Mouse (Mus musculus) thymus, postnatal 14 days (tissue): ENCODE results near the gene Gm28038.
A peak's percentile ranks its signal among the peaks of the same experiment; 100 is the strongest.

Source experiments
- DNase-seq: peaks from one replicate; pipeline ENCODE4 v3.0.0; 2021

The Gm28038 gene

DNA sequence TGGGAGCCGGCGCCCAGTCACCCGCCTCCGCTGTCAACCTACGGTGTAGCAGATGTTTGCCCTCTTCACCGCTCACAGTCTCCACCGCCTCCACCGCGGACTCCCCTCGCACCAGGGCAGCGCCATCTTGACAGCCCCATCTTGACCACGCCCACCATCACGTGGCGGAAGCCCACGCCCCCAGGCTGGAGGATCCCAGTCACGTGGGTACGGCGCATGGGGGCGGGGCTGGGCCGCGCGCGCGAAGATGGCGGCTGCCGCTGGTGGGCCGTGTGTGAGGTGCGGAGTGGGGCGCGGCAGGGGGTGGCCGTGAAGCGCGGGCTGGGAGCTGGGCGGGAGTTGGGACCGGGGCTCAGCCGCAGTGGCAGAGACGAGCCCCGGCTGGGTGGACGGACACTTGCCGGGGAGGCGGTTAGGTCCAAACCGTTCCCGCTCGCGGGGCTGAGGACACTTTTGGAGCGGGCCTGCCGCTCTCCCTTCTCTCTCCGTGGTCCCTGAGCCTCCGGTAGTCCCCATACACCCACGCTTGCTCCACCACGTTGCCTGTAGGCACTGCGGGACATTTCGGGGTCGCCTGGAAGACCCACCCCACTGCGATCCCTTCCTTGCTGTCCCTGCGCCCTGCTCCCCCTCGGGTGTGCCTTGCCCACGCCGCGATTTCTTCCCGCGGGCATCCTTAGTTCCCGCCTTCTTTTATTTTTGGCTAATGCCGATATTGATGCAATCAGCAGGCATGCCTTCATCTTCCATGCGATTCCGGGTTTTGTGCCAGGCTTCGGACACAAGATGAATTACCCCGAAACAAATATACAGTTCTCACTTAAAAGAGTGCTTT lies 5.6 kb downstream of the Gm28038 start, which contains the start of the genes Dolk and Nup188:
Dolk (minus strand) TSS at position 143 of the 835 bp plus-strand sequence.
Nup188 (plus strand) TSS at position 206 of the 835 bp plus-strand sequence.
- DNase-seq = peak; percentile 99

GRCm38 (mm10) chr2:30287027-30287373 lies 6.2 kb downstream of the Gm28038 start:
- DNase-seq = peak; percentile 38

DNA sequence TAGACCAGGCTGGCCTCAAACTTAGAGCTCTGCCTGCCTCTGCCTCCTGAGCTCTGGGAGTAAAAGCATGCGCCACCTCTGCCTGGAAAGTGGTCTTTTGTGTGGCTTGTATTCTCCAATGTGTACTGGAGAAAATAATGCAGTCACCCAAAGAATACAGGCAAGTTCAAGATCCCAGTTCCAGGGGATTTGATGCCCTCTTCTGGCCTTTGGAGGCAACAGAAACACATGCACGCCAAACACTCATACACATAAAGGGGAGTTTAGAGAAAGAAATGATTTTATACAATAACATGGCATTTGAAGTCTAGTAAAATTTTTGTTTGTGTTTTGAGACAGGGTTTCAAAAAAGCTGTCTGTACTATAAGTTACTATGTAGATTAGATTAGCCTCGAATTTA lies 18.7 kb downstream of the Gm28038 start:
- no peak for DNase-seq

GRCm38 (mm10) chr2:30299966-30300365 lies 19.1 kb downstream of the Gm28038 start:
- DNase-seq = no peak

- DNase-seq = no peak
Measured at GRCm38 (mm10) chr2:30306087-30306486, 25.2 kb downstream of the Gm28038 start.

GRCm38 (mm10) chr2:30309351-30309750 lies 28.5 kb downstream of the Gm28038 start:
- no peak for DNase-seq

DNA sequence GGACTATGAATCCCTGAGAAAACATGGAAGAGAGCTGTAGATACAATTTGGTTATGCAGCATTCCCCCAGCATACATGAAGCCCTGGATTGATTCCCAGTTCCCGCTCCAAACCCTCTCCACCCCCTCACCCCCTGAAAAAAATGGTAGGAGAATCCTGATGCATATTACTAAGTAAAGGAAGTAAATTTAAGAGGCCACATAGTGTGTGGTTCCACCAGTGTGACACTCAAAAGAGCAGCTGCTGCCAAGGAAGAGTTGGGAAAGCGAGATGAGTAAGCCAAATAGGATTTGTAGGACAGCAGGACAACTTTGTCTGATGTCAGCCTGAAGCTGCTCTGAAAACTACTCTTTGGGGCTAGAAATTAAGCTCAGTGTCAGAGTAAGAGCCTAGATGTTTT lies 30.6 kb downstream of the Gm28038 start:
- DNase-seq = no peak

DNA sequence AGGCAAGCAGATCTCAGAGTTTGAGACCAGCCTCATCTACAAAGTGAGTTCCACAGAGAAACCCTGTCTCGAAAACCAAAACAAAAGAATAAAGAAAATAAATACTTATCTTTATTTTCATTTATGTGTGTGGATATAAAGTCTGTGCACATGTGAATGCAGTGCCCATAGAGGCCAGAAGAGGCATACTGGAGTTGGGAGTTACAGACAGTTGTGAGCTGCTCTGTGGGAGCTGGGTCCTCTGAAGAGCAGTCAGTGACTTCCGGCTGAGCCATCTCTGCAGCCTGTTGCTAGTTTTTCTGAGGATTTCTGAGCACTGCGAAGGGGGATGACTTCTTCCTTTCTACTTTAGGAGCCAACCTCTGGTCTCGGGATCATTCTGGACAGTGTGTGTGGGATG lies 35.3 kb downstream of the Gm28038 start:
- DNase-seq = no peak

GRCm38 (mm10) chr2:30316955-30317354 lies 36.1 kb downstream of the Gm28038 start:
- DNase-seq = no peak

- DNase-seq = no peak
Measured at GRCm38 (mm10) chr2:30319260-30319659, 38.4 kb downstream of the Gm28038 start.

DNA sequence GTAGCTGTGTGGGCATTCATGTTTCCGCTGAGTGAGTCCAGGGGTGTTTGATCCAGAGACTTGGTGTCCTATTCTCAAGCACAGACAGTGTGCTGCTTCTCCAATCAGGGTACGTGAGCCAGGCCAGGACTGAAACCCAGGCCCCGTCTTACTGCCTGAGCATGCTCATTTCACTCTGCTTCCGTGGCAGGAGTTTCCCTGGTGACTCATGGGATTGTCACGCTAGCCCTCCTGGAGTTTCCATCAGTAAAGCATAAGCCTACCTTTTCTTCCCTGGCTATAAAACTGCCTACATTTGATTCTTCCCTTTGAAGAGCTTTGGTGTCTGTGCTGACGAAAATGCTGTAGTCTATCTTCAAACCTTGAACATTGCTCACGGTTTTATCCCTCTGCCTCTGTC lies 42.3 kb downstream of the Gm28038 start:
- no peak for DNase-seq

- no peak for DNase-seq
Measured at GRCm38 (mm10) chr2:30325296-30325695, 44.5 kb downstream of the Gm28038 start.

GRCm38 (mm10) chr2:30327276-30327675 lies 46.4 kb downstream of the Gm28038 start:
- DNase-seq = no peak

- no peak for DNase-seq
Measured at GRCm38 (mm10) chr2:30328791-30329190, 47.9 kb downstream of the Gm28038 start.

DNA sequence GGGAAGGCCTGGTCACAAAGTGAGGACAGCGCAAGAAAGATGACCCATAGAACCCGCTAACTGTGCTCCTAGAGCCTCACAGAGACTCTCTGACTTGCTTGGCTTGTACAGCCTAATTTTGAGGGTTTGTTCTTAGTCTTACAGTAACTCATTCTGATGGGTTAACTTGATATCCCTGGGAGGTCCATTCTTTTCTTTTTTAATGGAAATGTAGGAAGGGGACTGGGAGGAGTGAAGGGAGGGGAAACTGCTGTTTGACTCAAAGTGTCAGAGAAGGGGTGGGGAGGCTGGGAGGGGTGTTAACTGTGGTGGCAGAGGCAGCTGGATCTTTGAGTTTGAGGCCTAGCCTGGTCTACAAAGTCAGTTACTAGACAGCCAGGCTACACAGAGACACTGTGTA lies 54.5 kb downstream of the Gm28038 start:
- DNase-seq = no peak

DNA sequence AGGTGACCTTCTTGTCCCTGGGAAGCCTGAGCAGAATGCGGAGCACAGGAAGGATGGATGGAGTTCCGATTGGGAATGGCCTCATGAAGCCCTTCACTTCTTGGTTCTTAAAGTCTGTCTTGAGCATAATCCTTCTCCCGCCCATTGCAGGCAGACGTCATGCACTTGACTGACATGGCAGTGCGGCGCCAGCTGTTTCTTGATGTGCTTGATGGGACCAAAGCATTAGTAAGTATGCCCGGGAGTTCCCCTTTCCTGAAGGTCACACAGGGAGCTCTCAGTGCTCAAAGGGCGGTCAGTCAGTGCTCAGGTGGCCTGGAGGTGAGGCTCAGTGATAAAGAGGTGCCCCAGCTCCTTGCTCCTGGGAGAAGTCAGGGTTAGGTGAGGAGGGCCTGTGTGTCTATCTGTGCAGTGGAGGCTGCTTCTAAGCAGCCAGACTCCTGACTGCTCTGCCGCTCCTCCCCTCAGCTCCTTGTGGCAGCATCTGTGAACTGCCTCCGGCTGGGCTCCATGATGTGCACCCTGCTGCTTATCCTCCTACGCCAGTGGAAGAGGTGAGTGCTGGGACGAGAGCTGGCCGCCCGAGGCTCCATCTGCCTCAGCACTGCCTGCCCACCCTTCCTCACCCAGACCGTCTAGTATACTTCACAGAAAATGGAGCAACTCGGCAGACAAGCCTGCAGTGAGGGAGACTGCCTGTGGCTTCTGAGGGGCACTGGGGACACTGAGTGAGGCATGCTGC lies 55.5 kb downstream of the Gm28038 start:
- DNase-seq = no peak

DNA sequence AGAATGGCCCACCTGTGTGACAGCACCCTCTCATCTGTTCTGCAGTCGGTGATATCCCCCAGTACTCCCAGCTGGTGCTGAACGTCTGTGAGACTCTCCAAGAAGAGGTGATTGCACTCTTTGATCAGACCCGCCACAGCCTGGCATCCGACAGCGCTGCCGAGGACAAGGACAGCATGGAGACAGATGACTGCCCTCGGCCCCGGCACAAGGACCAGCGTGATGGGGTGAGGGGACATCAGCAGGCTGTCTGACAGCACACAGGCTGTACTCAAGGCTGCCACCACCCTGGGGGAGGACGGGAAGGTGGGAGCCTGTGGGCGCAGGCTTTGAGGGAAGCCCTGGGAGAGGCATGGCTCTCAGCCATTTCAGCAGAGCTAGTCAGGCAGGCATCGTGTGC lies 56.3 kb downstream of the Gm28038 start:
- no peak for DNase-seq

DNA sequence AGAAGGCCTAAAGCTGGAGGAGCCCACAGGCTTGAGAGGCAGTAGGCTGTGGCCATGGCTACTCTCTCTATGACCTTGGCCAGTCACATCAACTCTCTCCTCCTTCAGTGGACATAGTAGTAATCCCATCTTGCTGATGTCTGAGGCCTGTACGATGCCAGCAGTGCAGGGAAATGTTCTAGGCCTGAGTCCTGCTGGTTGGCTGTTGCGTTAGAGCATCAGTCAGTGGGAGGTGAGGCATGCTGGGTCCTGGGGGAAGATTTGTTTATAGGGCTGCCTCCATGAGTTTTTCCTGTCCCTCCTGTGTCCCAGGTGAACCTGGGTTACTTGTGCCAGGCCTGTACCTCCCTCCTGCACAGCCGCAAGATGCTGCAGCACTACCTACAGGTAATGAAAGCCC lies 61.2 kb downstream of the Gm28038 start:
- DNase-seq = no peak

- DNase-seq = no peak
Measured at GRCm38 (mm10) chr2:30342544-30342943, 61.7 kb downstream of the Gm28038 start.

DNA sequence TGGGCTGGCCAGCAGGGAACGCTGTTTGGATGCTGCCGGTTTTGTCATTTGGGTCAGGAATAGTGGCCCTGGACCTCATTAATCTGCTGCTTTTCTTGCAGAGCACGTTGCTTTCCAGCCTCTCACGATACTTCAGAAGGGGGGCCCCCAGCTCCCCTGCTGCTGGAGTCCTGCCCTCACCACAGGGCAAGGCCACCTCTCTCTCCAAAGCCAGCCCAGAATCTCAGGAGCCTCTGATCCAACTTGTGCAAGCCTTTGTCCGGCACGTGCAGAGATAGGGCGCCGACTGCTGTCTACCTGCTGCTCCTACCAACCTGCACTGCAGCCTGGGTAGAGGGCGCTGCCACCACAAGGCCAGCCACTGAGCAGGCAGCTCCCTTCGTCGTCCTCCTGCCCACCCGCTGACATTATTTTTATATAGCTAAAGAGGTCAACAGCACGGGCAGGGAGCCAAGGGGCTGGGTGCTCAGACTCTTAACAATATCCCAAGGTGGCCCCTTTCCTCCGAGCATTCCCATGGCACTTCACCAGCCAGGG lies 62.8 kb downstream of the Gm28038 start:
- DNase-seq = no peak

DNA sequence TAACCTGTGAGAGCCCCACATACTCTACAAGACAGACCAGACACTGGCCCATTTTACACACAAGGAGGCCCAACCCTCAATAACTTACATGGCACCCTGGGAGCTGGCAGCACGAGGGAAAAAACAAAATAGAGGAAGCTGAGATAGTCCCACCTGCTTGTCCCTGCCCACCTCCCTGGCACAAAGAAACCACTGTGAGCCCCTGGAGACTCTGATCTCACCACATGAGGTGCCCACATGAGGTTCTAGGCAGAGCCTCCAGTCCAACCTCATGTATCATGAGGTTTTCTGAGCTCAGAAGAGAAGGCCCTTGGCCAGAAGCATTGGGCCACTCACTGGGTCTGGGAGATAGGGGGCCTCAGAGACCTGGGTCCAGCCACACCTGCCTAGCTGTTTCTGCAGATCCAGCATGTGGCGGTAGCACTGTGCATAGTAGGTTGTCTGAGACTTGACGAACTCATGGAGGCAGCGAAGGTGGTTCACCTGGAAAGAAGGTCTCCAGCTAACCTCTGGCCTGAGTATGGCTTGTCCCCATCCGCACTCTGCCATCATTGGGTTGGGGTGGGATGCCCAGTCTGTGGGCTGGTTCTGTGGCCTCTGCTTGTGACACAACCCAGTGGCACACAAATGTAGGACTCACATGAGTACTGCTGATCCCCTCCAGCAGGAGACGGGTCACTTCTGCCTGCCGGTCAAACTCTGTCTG lies 65.3 kb downstream of the Gm28038 start:
- no peak for DNase-seq

- no peak for DNase-seq
Measured at GRCm38 (mm10) chr2:30349196-30349595, 68.4 kb downstream of the Gm28038 start.
